Mouse (Mus musculus) midbrain, embryonic 11.5 days (tissue): ENCODE results near the gene Fbxw17. TPM values are rescaled to one million over a fixed set of nuclear protein-coding genes. Genes with fewer than 3 reads are reported as not detected.
"Not testable (repeated sequence)": the region's sequence is repeated elsewhere in the genome, so short reads cannot be mapped to it uniquely, and the experiment has no call there.

Experiments
- ATAC-seq: fragments of 200-750 bp; cut with Nextera tagmentation; 2 replicates; pipeline ENCODE4 v1.8.0; 2017; ENCODE audit warnings: moderate TSS enrichment, moderate library complexity; ENCODE audit not compliant: low FRiP score
- DNase-seq: peaks from one replicate; pipeline ENCODE4 v3.0.0; 2015; ENCODE audit warnings: low spot score; ENCODE audit errors: missing footprints
- H3K27ac ChIP-seq: fragments of 300-500 bp; sonication (generic); 2 replicates; pipeline ENCODE4 v1.5.1; 2014; ENCODE audit warnings: low read depth, low read length
- H3K27me3 ChIP-seq: fragments of 300-500 bp; sonication (generic); 2 replicates; pipeline ENCODE4 v1.6.1; 2014; ENCODE audit warnings: mild to moderate bottlenecking, low read length, moderate library complexity, mixed read lengths; ENCODE audit not compliant: control insufficient read depth, insufficient read depth
- H3K36me3 ChIP-seq: fragments of 300-500 bp; sonication (generic); 2 replicates; pipeline ENCODE4 v1.6.1; 2014; ENCODE audit warnings: mild to moderate bottlenecking, low read length, moderate library complexity, mixed read lengths; ENCODE audit not compliant: control insufficient read depth, insufficient read depth
- H3K4me1 ChIP-seq: fragments of 300-500 bp; sonication (generic); 2 replicates; pipeline ENCODE4 v1.6.1; 2014; ENCODE audit warnings: low read length; ENCODE audit not compliant: control insufficient read depth, insufficient read depth
- H3K4me2 ChIP-seq: fragments of 300-500 bp; sonication (generic); 2 replicates; pipeline ENCODE4 v1.6.1; 2014; ENCODE audit warnings: mild to moderate bottlenecking, moderate library complexity
- H3K4me3 ChIP-seq: fragments of 300-500 bp; sonication (generic); 2 replicates; pipeline ENCODE4 v1.5.1; 2014; ENCODE audit warnings: low read depth, low read length
- H3K9ac ChIP-seq: fragments of 300-500 bp; sonication (generic); 2 replicates; pipeline ENCODE4 v1.6.1; 2014; ENCODE audit warnings: low read length
- H3K9me3 ChIP-seq: fragments of 300-500 bp; sonication (generic); 2 replicates; pipeline ENCODE4 v1.6.1; 2016; ENCODE audit warnings: low read length; ENCODE audit not compliant: control insufficient read depth
- WGBS: fragments of 180-500 bp; shearing (Covaris S2); extraction: QIAGEN DNeasy Blood & Tissue Kit; methylation state at CpG from one replicate; pipeline ENCODE4 v1.1.7; 2014; 5-methylcytosine and 5-hydroxymethylcytosine counted together
- polyA plus RNA-seq: library from polyadenylated mRNA; unstranded; fragments of >200 nt; fragmentation: Nextera tagmentation; extraction: Ambion mirVana; gene quantifications from 2 replicates; pipeline ENCODE4 v1.2.1, GENCODE M21; 2014

Gene Fbxw17
- polyA plus RNA-seq, 1 experiment from 2014 or later: 30.7 TPM

- ATAC-seq (no peak), DNase-seq (no peak)
- Histone ChIP-seq H3K27me3 (no peaks in the 10 kb centered on the region), H3K4me1 (no peaks in the 10 kb centered on the region), H3K9ac (no peak overlapping the region), H3K4me2 (no peak overlapping the region), H3K4me3 (no peak overlapping the region), H3K9me3 (no peaks in the 10 kb centered on the region), H3K27ac (no peak overlapping the region), H3K36me3 (no peaks in the 10 kb centered on the region)
- 79% methylated on average over 4 of the region's 4 CpGs for WGBS
These were observed 27.6 kb downstream of the Fbxw17 start for GRCm38 (mm10) chr13:50445261-50445660.

GRCm38 (mm10) chr13:50452266-50452665 is 34.6 kb downstream of the Fbxw17 start:
- ATAC-seq, H3K36me3 ChIP-seq, DNase-seq, H3K27ac ChIP-seq, H3K9me3 ChIP-seq, H3K9ac ChIP-seq, H3K4me2 ChIP-seq, H3K27me3 ChIP-seq, H3K4me1 ChIP-seq, H3K4me3 ChIP-seq: not testable (repeated sequence)
- 79% methylated on average over 9 of the region's 9 CpGs for WGBS

GRCm38 (mm10) chr13:50453426-50453825 is 35.8 kb downstream of the Fbxw17 start:
- H3K27ac ChIP-seq: no peak overlapping the region

GRCm38 (mm10) chr13:50460433-50460832 is 42.8 kb downstream of the Fbxw17 start:
- not testable (repeated sequence) for H3K4me2 ChIP-seq, H3K4me1 ChIP-seq, H3K9me3 ChIP-seq, ATAC-seq, H3K9ac ChIP-seq, H3K36me3 ChIP-seq, H3K27me3 ChIP-seq, H3K27ac ChIP-seq, DNase-seq, H3K4me3 ChIP-seq
- 57% methylated on average over 2 of the region's 2 CpGs for WGBS

More at GRCm38 (mm10) chr13:50453426-50453825, 35.8 kb downstream of the Fbxw17 start:
- Histone ChIP-seq H3K27me3 (no peaks in the 10 kb centered on the region), H3K4me3 (no peak overlapping the region), H3K36me3 (no peaks in the 10 kb centered on the region), H3K4me2 (no peak overlapping the region), H3K4me1 (no peaks in the 10 kb centered on the region), H3K9me3 (no peaks in the 10 kb centered on the region), H3K9ac (no peak overlapping the region)
- WGBS: 41% methylated on average over 4 of the region's 4 CpGs
- no peak for DNase-seq
- ATAC-seq: no peak

GRCm38 (mm10) chr13:50464621-50465562 is 47.2 kb downstream of the Fbxw17 start:
- Histone ChIP-seq H3K9me3 (no peaks in the 10 kb centered on the region), H3K27ac (no peak overlapping the region), H3K4me3 (0 out of 2 replicates have a peak overlapping the region, but pooled peaks have one; percentile 3), H3K4me2 (peak overlapping the region; percentile 17; the same call in 1 of the 2 replicates), H3K27me3 (no peaks in the 10 kb centered on the region), H3K4me1 (no peaks in the 10 kb centered on the region), H3K9ac (no peak overlapping the region), H3K36me3 (no peaks in the 10 kb centered on the region)
- ATAC-seq: no peak
- DNase-seq: no peak
- 54% methylated on average over 27 of the region's 27 CpGs for WGBS

- H3K4me1 ChIP-seq: no peaks in the 10 kb centered on the region
- no peaks in the 10 kb centered on the region for H3K27me3 ChIP-seq
- H3K4me2 ChIP-seq: no peak within 1 kb of the TSS
- H3K27ac ChIP-seq: no peak within 1 kb of the TSS
- no peak within 1 kb of the TSS for H3K9ac ChIP-seq
- DNase-seq (no peak), ATAC-seq (no peak)
- no peaks in the 10 kb centered on the region for H3K36me3 ChIP-seq
- WGBS: 88% methylated on average over 4 of the region's 4 CpGs
- H3K4me3 ChIP-seq: no peak within 1 kb of the TSS
- no peaks in the 10 kb centered on the region for H3K9me3 ChIP-seq
These were observed 49.3 kb downstream of the Fbxw17 start, which contains the start of gene Nutm2 for GRCm38 (mm10) chr13:50467007-50467406. Nutm2 (plus strand) TSS chr13:50467307.

Other genes starting within 250 kb of the Fbxw17 start
- not detected in 2 replicates for gene Gm906, start 167.6 kb upstream of the Fbxw17 start, polyA plus RNA-seq
- gene Gm47429, start 26.0 kb downstream of the Fbxw17 start, polyA plus RNA-seq: not detected in 2 replicates
- gene Nutm2, start 49.4 kb downstream of the Fbxw17 start, polyA plus RNA-seq: not detected in 2 replicates
- gene Gm904, start 225.4 kb downstream of the Fbxw17 start, polyA plus RNA-seq: not detected in 2 replicates